Mouse (Mus musculus) MEL (cell line): ENCODE measurements around the gene Slc41a1.

Source experiments
- CTCF ChIP-seq, 3 experiments: IDR thresholded peaks in 2 of 3; conservative IDR thresholded peaks in 1 of 3; 2 replicates each; pipeline ENCODE4 v1.5.1; 2011 to 2012; ENCODE audit warnings: low read length in 3 of 3, low read depth in 2 of 3, mild to moderate bottlenecking in 2 of 3, improper control_type of control experiment in 1 of 3, inconsistent platforms in 1 of 3, mixed read lengths in 1 of 3, moderate library complexity in 1 of 3; ENCODE audit not compliant: control insufficient read depth in 1 of 3, insufficient read depth in 1 of 3, poor library complexity in 1 of 3, severe bottlenecking in 1 of 3
- POLR2A ChIP-seq, 2 experiments: IDR thresholded peaks; 2 replicates each; pipeline ENCODE4 v1.6.1; 2011 to 2012; ENCODE audit warnings: low read length in 2 of 2, mild to moderate bottlenecking in 2 of 2, control low read depth in 1 of 2, improper control_type of control experiment in 1 of 2, low read depth in 1 of 2, moderate library complexity in 1 of 2; ENCODE audit not compliant: control insufficient read depth in 1 of 2, insufficient read depth in 1 of 2, poor library complexity in 1 of 2
- RCOR1 ChIP-seq: IDR thresholded peaks from 2 replicates; pipeline ENCODE4 v1.6.1; 2012; ENCODE audit warnings: low read depth, mild to moderate bottlenecking, inconsistent platforms, low read length, improper control_type of control experiment
- TAL1 ChIP-seq: IDR thresholded peaks from 2 replicates; pipeline ENCODE4 v1.6.1; 2012; ENCODE audit warnings: mild to moderate bottlenecking, inconsistent platforms, low read length, moderate library complexity, mixed read lengths
- ZKSCAN1 ChIP-seq: IDR thresholded peaks from 2 replicates; pipeline ENCODE4 v1.6.1; 2012; ENCODE audit warnings: low read depth, mild to moderate bottlenecking, inconsistent platforms, low read length, improper control_type of control experiment, moderate library complexity

- TF ChIP-seq CTCF (IDR thresholded peaks at IDR 0.05 in 2 of 3, conservative IDR thresholded peaks at IDR 0.05 in 1 of 3; ENCODE audit: control insufficient read depth in 1 of 3, insufficient read depth in 1 of 3, low read depth in 2 of 3, low read length in 3 of 3, poor library complexity in 1 of 3, severe bottlenecking in 1 of 3): no peak
- no peak for TF ChIP-seq POLR2A (IDR thresholded peaks at IDR 0.05; ENCODE audit: control insufficient read depth in 1 of 2, insufficient read depth in 1 of 2, low read depth in 1 of 2, low read length in 2 of 2, poor library complexity in 1 of 2)
- TF ChIP-seq RCOR1: no peak
- TF ChIP-seq ZKSCAN1: no peak
- no peak for TF ChIP-seq TAL1
Measured at GRCm38 (mm10) chr1:131879816-131880215, 52.5 kb downstream of the Slc41a1 start.
